Mouse (Mus musculus) thymus, adult 2 months (tissue): ENCODE results near the gene Drosha.

Experiments used
- CTCF ChIP-seq: fragments of 200-500 bp; IDR thresholded peaks from 2 replicates; pipeline ENCODE4 v1.5.1; 2012; ENCODE audit warnings: mild to moderate bottlenecking, control low read depth, low read length, moderate library complexity, borderline replicate concordance; ENCODE audit not compliant: control insufficient read depth, poor library complexity, insufficient read depth; ENCODE audit errors: extremely low read depth
- POLR2A ChIP-seq: fragments of 200-500 bp; IDR thresholded peaks from 2 replicates; pipeline ENCODE4 v1.6.1; 2012; ENCODE audit warnings: mild to moderate bottlenecking, low read length, control low read depth, moderate library complexity; ENCODE audit not compliant: control insufficient read depth, poor library complexity, insufficient read depth; ENCODE audit errors: extremely low read depth

DNA sequence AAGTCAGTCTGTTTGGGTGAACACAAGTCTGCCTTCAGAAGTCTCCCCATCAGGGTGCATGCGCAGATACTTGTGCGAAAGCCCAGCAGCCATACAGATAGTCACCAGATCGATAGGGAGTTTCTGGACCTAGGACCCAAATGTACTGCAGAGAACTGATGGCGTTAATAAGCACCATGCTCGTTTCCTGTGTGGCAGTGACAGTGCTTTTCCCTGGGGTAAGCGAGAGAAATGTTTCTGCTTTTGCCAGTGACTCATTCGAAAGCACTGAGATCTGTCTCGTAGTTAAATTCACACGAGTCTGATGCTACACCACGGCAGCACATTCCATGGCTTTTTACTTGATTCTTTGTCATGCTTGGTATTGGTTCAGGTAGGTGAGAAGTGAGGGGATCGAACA, 60.7 kb downstream of the Drosha start:
- TF ChIP-seq CTCF (no peak), POLR2A (no peak)
